In the genomic region with DNA sequence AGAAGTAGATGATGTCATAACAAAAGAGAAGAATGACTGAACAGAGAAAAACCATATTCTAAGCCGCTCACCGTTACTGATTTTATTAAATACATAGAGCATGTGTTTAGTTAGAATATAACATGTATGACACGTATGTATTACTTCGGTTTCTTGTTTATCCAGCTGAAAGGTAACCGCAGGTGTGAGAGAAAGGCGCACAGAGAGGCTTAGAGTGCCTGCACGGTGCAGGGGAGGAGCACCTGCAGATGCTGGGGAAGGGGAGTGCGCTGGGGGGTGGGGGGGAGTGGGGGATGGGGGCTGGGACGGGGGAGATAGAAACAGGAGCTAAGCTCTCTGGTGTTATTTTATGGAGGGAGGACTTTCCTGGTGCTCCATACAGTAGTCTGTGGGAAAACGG, we compare ENCODE assay signal across 9 mouse cellular contexts.
DNase-seq lines count a peak whose midpoint lies in the region; ATAC-seq lines count a peak whose summit lies in the region.
"Had no signal": no experiment of that assay in that cellular context is flagged by ENCODE, and none has a peak within 500 bp of the region (broad histone marks: within the 10 kb centered on the region; RNA-seq: fewer than 3 reads in every experiment).

No protein-coding gene starts in this region.

- intact Hi-C loops in heart, postnatal 36 days (cut with DNase I), result no loop called here

- no peak overlapping the region for H3K27ac ChIP-seq in heart, embryonic 15.5 days
- no peak overlapping the region for H3K27ac ChIP-seq in embryonic facial prominence, embryonic 13.5 days
- H3K27ac ChIP-seq in hindbrain, embryonic 14.5 days, result no peak overlapping the region
- peak overlapping the region; percentile 27; the same call in 1 of the 2 replicates for H3K27ac ChIP-seq in midbrain, embryonic 15.5 days
- H3K27ac ChIP-seq: macrophage had no signal

- no peak for DNase-seq in heart, postnatal 36 days
- no peak for DNase-seq in hindbrain, embryonic 14.5 days (ENCODE audit: low spot score)
- DNase-seq in frontal cortex, adult 2 months (ENCODE audit: extremely low spot score in 1 of 2, low spot score in 1 of 2), result no peak
- DNase-seq in urinary bladder, postnatal 4 days (ENCODE audit: low spot score in 2 of 2), result no peak
- DNase-seq in cerebellum, postnatal 4 days (ENCODE audit: low spot score in 2 of 2), result no peak

- WGBS in heart, embryonic 15.5 days, result 22% methylated on average over 10 of the region's 10 CpGs
- 13% methylated on average over 10 of the region's 10 CpGs for WGBS in embryonic facial prominence, embryonic 13.5 days
- 21% methylated on average over 10 of the region's 10 CpGs for WGBS in hindbrain, embryonic 14.5 days
- WGBS in midbrain, embryonic 15.5 days, result 16% methylated on average over 10 of the region's 10 CpGs

- no peak overlapping the region for H3K9ac ChIP-seq in heart, embryonic 15.5 days
- no peak overlapping the region for H3K9ac ChIP-seq in embryonic facial prominence, embryonic 13.5 days
- peak overlapping the region; percentile 17 for H3K9ac ChIP-seq in hindbrain, embryonic 14.5 days
- no peak overlapping the region for H3K9ac ChIP-seq in midbrain, embryonic 15.5 days

- H3K36me3 ChIP-seq in heart, embryonic 15.5 days, result no peaks in the 10 kb centered on the region
- no peaks in the 10 kb centered on the region for H3K36me3 ChIP-seq in embryonic facial prominence, embryonic 13.5 days
- no peaks in the 10 kb centered on the region for H3K36me3 ChIP-seq in hindbrain, embryonic 14.5 days (replicated peaks; ENCODE audit: control insufficient read depth, insufficient read depth)
- H3K36me3 ChIP-seq in midbrain, embryonic 15.5 days (replicated peaks), result no peaks in the 10 kb centered on the region

- peaks cover 8% of the 10 kb centered on the region for H3K27me3 ChIP-seq in heart, embryonic 15.5 days
- peaks cover 32% of the 10 kb centered on the region for H3K27me3 ChIP-seq in embryonic facial prominence, embryonic 13.5 days
- no peaks in the 10 kb centered on the region for H3K27me3 ChIP-seq in hindbrain, embryonic 14.5 days (ENCODE audit: control insufficient read depth, insufficient read depth, low read length)
- no peaks in the 10 kb centered on the region for H3K27me3 ChIP-seq in midbrain, embryonic 15.5 days (replicated peaks)

- H3K9me3 ChIP-seq in heart, embryonic 15.5 days (replicated peaks), result no peaks in the 10 kb centered on the region
- H3K9me3 ChIP-seq in embryonic facial prominence, embryonic 13.5 days, result no peaks in the 10 kb centered on the region
- H3K9me3 ChIP-seq in hindbrain, embryonic 14.5 days (ENCODE audit: control insufficient read depth, low read length), result no peaks in the 10 kb centered on the region
- no peaks in the 10 kb centered on the region for H3K9me3 ChIP-seq in midbrain, embryonic 15.5 days

- H3K4me1 ChIP-seq in heart, embryonic 15.5 days (replicated peaks), result peaks cover 13% of the 10 kb centered on the region; the same call in 1 of the 2 replicates
- H3K4me1 ChIP-seq in embryonic facial prominence, embryonic 13.5 days, result peaks cover 17% of the 10 kb centered on the region
- peaks cover 13% of the 10 kb centered on the region for H3K4me1 ChIP-seq in hindbrain, embryonic 14.5 days (replicated peaks; ENCODE audit: control insufficient read depth, insufficient read depth, low read length)
- peaks cover 18% of the 10 kb centered on the region for H3K4me1 ChIP-seq in midbrain, embryonic 15.5 days

- ATAC-seq in heart, embryonic 15.5 days (replicated peaks; ENCODE audit: insufficient number of reproducible peaks, insufficient read depth, low FRiP score, low read depth), result no peak
- no peak for ATAC-seq in embryonic facial prominence, embryonic 13.5 days (ENCODE audit: insufficient number of reproducible peaks, insufficient read depth, low FRiP score, low TSS enrichment, low read depth)
- ATAC-seq in hindbrain, embryonic 14.5 days (ENCODE audit: low FRiP score), result peak; percentile 47; the same call in 1 of the 2 replicates
- ATAC-seq in midbrain, embryonic 15.5 days (replicated peaks), result peak; percentile 67

- H3K4me2 ChIP-seq in heart, embryonic 15.5 days, result peak overlapping the region; percentile 56
- H3K4me2 ChIP-seq in embryonic facial prominence, embryonic 13.5 days, result peak overlapping the region; percentile 57
- peak overlapping the region; percentile 66 for H3K4me2 ChIP-seq in hindbrain, embryonic 14.5 days (replicated peaks)
- peak overlapping the region; percentile 66 for H3K4me2 ChIP-seq in midbrain, embryonic 15.5 days

- peak overlapping the region; percentile 10; the same call in 1 of the 2 replicates for H3K4me3 ChIP-seq in heart, embryonic 15.5 days
- no peak overlapping the region for H3K4me3 ChIP-seq in embryonic facial prominence, embryonic 13.5 days
- peak overlapping the region; percentile 18 for H3K4me3 ChIP-seq in hindbrain, embryonic 14.5 days (replicated peaks; ENCODE audit: low read length)
- peak overlapping the region; percentile 41 for H3K4me3 ChIP-seq in midbrain, embryonic 15.5 days

Comparison
In these comparisons a context has a peak if more than half of its experiments do, and no peak if none do; other contexts are left out.
1. ATAC-seq: peak in hindbrain, embryonic 14.5 days (single experiment) and midbrain, embryonic 15.5 days (single experiment); none in heart, embryonic 15.5 days (single experiment) and embryonic facial prominence, embryonic 13.5 days (single experiment).
2. Peak in every context shown above with its lines, with median percentiles within 50 percentile points of each other: H3K4me2 ChIP-seq.